Mouse (Mus musculus) neural tube, embryonic 10.5 days (tissue): ENCODE results near the gene Id3.

Experiments
- DNase-seq: peaks from one replicate; pipeline ENCODE4 v3.0.0-alpha.2; 2017; ENCODE audit warnings: low spot score; ENCODE audit errors: extremely low spot score

The Id3 gene

GRCm38 (mm10) chr4:136147436-136148135 lies 4.3 kb downstream of the Id3 start:
- peak; percentile 90 for DNase-seq

GRCm38 (mm10) chr4:136148342-136149044 lies 5.2 kb downstream of the Id3 start:
- DNase-seq, result peak; percentile 66

GRCm38 (mm10) chr4:136149045-136149379 lies 5.7 kb downstream of the Id3 start:
- DNase-seq, result no peak

- DNase-seq, result peak; percentile 67
Observed at GRCm38 (mm10) chr4:136149734-136150133, 6.4 kb downstream of the Id3 start.

- peak; percentile 49 for DNase-seq
Observed at GRCm38 (mm10) chr4:136150596-136150995, 7.3 kb downstream of the Id3 start.

GRCm38 (mm10) chr4:136152821-136153220 lies 9.5 kb downstream of the Id3 start:
- DNase-seq, result no peak

GRCm38 (mm10) chr4:136154462-136154861 lies 11.2 kb downstream of the Id3 start:
- no peak for DNase-seq

GRCm38 (mm10) chr4:136158498-136158897 lies 15.2 kb downstream of the Id3 start:
- DNase-seq, result no peak

GRCm38 (mm10) chr4:136159802-136160397 lies 16.6 kb downstream of the Id3 start:
- peak; percentile 91 for DNase-seq

GRCm38 (mm10) chr4:136163448-136163847 lies 20.2 kb downstream of the Id3 start:
- DNase-seq, result peak; percentile 98

GRCm38 (mm10) chr4:136164981-136165380 lies 21.7 kb downstream of the Id3 start:
- no peak for DNase-seq

- DNase-seq, result no peak
Observed at GRCm38 (mm10) chr4:136167701-136168100, 24.4 kb downstream of the Id3 start.

- DNase-seq, result no peak
Observed at GRCm38 (mm10) chr4:136170401-136170800, 27.1 kb downstream of the Id3 start.

- DNase-seq, result no peak
Observed at GRCm38 (mm10) chr4:136171455-136171854, 28.2 kb downstream of the Id3 start.

GRCm38 (mm10) chr4:136172011-136172541 lies 28.8 kb downstream of the Id3 start, which contains the start of gene E2f2:
TSS of gene E2f2 (plus strand) at chr4:136172394.
- DNase-seq, result peak; percentile 75

- peak; percentile 68 for DNase-seq
Observed at GRCm38 (mm10) chr4:136172542-136173209, 29.4 kb downstream of the Id3 start.

- peak; percentile 56 for DNase-seq
Observed at GRCm38 (mm10) chr4:136173210-136173715, 30.0 kb downstream of the Id3 start.

- DNase-seq, result no peak
Observed at GRCm38 (mm10) chr4:136174216-136175193, 31.2 kb downstream of the Id3 start.

- no peak for DNase-seq
Observed at GRCm38 (mm10) chr4:136176022-136176552, 32.8 kb downstream of the Id3 start.

GRCm38 (mm10) chr4:136177244-136177611 lies 33.9 kb downstream of the Id3 start:
- no peak for DNase-seq
